Mouse (Mus musculus): Measurements from ENCODE around the gene Syt13. TPM values are rescaled to one million over a fixed set of nuclear protein-coding genes. Genes with fewer than 3 reads are reported as not detected.

Gene Syt13
- polyA plus RNA-seq, 1 experiment from 2014 or later = 21.8 TPM

DNA sequence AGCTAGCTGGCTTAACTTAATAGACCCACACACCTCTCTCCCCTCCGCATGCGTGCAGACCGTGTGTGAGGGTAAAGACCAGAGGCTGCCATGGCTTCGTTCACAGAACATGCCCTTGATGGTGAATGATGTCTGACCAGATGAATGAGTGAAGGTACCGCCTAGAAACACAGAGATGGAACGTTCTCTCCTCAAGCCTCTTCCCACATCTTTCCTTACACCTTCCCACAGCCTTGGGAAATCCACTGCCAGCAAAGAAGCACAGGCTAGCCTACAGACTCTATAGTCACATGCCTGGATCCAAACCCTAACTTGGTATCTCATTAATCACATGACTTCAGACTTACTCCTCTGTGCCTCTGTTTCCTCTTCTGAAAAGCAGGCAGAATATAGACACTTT, 18.5 kb downstream of the Syt13 start:
- Histone ChIP-seq H3K27ac (replicated peaks) (no peak overlapping the region), H3K36me3 (no peaks in the 10 kb centered on the region), H3K4me3 (no peak overlapping the region), H3K27me3 (no peaks in the 10 kb centered on the region), H3K9ac (replicated peaks) (no peak overlapping the region), H3K4me2 (replicated peaks) (no peak overlapping the region), H3K4me1 (peaks cover 14% of the 10 kb centered on the region), H3K9me3 (no peaks in the 10 kb centered on the region)
- 88% methylated on average over 6 of the region's 6 CpGs for WGBS
- ATAC-seq (replicated peaks) = no peak

DNA sequence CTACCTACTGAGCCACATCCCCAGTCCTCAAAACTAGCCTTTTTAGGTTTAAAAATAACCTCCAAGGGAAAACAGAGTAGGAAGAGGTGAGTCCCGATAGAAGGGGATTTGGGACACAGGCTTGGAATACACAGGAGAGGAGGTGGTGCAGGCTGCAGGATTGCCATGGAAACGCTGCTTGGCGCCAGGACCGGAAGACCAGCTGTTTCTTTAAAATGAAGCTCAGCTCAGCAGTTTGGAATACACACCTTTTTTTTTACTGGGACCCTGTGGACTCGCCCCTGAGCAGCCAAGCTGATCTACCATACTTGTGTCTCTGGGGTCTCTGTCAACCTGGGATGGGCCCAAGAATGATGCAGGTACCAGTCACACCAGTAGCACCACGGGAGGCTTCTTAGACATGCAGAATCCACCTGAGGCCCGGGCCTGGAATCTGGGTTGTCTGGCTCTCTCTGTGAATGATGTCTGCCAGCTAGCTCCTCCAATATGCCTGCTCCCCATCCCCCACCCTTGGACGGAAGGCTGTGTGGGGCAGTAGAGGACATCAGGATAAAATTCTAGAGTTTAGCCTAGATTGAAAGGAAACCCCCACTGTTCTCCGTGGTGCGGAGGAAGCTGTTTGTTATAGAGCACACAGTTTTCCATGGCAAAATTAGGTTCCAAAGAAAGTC, 19.5 kb downstream of the Syt13 start:
- no peaks in the 10 kb centered on the region for H3K36me3 ChIP-seq
- H3K27me3 ChIP-seq = no peaks in the 10 kb centered on the region
- peak; percentile 61 for ATAC-seq (replicated peaks)
- H3K9ac ChIP-seq (replicated peaks) = no peak overlapping the region
- H3K4me3 ChIP-seq = no peak overlapping the region
- H3K4me1 ChIP-seq = peaks cover 14% of the 10 kb centered on the region
- H3K27ac ChIP-seq (replicated peaks) = peak overlapping the region; percentile 57
- no peak overlapping the region for H3K4me2 ChIP-seq (replicated peaks)
- no peaks in the 10 kb centered on the region for H3K9me3 ChIP-seq
- WGBS = 11% methylated on average over 10 of the region's 10 CpGs

DNA sequence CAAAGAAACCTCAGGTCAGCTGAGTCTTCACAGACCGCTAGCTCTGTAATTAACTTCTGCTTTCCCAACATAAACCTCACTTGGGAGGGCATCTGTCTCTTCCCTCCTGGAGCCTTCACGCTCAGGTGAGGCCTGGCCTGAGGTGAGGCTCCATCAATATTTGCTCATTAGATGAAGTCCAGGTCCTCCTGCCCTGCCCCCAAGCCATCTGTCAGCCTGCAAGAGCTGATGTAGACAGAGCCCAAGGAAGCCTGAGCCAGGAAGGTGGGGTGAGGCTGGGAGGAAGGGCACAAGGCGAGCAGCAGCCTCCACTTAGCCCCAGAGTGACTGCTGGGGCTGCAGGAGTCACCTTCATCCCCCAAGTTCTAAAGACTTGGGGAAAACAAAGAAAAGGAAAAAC, 20.6 kb downstream of the Syt13 start:
- H3K27me3 ChIP-seq = no peaks in the 10 kb centered on the region
- no peak overlapping the region for H3K9ac ChIP-seq (replicated peaks)
- no peak for ATAC-seq (replicated peaks)
- H3K9me3 ChIP-seq = no peaks in the 10 kb centered on the region
- H3K4me2 ChIP-seq (replicated peaks) = no peak overlapping the region
- no peak overlapping the region for H3K27ac ChIP-seq (replicated peaks)
- H3K4me3 ChIP-seq = no peak overlapping the region
- H3K4me1 ChIP-seq = peaks cover 14% of the 10 kb centered on the region
- 65% methylated on average over 3 of the region's 3 CpGs for WGBS
- no peaks in the 10 kb centered on the region for H3K36me3 ChIP-seq

DNA sequence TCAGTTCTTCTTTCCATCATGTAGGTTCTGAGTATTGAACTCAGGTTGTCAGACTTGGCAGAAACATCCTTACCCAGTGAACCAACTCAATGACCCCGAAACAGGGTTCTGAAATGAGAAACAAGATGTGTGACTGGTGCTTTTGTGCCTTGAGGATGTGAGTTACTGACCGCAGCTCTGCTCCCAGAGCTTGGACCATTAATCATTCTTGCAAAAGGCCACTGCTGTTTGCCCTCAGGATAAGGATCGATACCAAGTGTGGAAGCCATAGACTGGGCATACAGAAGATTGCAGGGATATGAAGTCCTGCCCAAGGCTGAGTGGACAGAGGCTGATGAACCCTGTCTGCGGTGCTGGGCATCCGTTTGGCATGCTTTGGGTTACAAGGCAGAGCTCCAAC, 23.2 kb downstream of the Syt13 start:
- WGBS = 92% methylated on average over 5 of the region's 5 CpGs

DNA sequence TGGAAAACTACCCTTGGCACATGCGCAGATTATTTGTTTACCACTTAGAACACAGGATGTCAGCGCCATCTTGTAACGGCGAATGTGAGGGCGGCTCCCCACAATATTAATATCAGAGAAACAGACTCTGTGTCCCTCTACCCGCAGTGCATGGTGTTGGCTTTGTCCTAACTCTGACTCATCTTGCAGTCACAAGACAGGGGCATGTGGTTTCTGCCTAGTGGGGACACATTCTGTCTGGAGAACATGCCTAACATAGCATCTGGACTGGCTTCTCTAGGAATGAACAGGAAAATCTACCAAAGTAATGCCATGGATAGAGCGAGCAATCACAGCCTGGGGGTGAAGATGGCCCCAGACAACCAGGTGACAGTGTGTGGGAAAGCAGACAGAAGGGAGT, 23.9 kb downstream of the Syt13 start:
- ATAC-seq (replicated peaks) = no peak
- H3K36me3 ChIP-seq = no peaks in the 10 kb centered on the region
- no peak overlapping the region for H3K9ac ChIP-seq (replicated peaks)
- H3K27me3 ChIP-seq = no peaks in the 10 kb centered on the region
- H3K9me3 ChIP-seq = no peaks in the 10 kb centered on the region
- no peak overlapping the region for H3K4me2 ChIP-seq (replicated peaks)
- 87% methylated on average over 7 of the region's 7 CpGs for WGBS
- H3K4me3 ChIP-seq = no peak overlapping the region
- no peak overlapping the region for H3K27ac ChIP-seq (replicated peaks)
- peaks cover 13% of the 10 kb centered on the region for H3K4me1 ChIP-seq

More for the DNA sequence above, 23.2 kb downstream of the Syt13 start:
- H3K9me3 ChIP-seq = no peaks in the 10 kb centered on the region
- H3K27ac ChIP-seq (replicated peaks) = no peak overlapping the region
- H3K9ac ChIP-seq (replicated peaks) = no peak overlapping the region
- no peak overlapping the region for H3K4me3 ChIP-seq
- peaks cover 14% of the 10 kb centered on the region for H3K4me1 ChIP-seq
- H3K36me3 ChIP-seq = no peaks in the 10 kb centered on the region
- H3K4me2 ChIP-seq (replicated peaks) = no peak overlapping the region
- no peak for ATAC-seq (replicated peaks)
- H3K27me3 ChIP-seq = no peaks in the 10 kb centered on the region

DNA sequence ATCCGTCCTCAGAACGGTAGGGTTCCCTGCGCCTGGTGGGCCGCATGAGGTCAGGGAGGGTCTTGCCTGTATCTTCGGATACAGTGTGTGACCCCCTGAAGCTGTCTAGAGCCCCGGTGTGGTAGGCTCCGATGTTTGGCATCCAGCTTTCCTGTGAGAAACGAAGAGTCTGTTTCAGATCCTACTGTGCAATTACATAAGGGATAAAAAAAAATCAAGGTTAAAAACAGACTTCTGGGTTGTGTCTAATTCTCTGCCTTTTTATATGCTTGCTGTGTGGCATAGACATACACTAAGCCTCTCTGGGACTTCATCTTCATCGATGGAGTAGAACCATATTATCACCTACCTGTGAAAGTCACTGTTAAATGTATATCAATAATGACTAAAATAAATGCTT, 26.1 kb downstream of the Syt13 start:
- WGBS = 87% methylated on average over 9 of the region's 9 CpGs
- Histone ChIP-seq H3K4me1 (no peaks in the 10 kb centered on the region), H3K9ac (replicated peaks) (no peak overlapping the region), H3K4me3 (no peak overlapping the region), H3K9me3 (no peaks in the 10 kb centered on the region), H3K27ac (replicated peaks) (no peak overlapping the region), H3K4me2 (replicated peaks) (no peak overlapping the region), H3K36me3 (no peaks in the 10 kb centered on the region), H3K27me3 (no peaks in the 10 kb centered on the region)
- ATAC-seq (replicated peaks) = no peak

DNA sequence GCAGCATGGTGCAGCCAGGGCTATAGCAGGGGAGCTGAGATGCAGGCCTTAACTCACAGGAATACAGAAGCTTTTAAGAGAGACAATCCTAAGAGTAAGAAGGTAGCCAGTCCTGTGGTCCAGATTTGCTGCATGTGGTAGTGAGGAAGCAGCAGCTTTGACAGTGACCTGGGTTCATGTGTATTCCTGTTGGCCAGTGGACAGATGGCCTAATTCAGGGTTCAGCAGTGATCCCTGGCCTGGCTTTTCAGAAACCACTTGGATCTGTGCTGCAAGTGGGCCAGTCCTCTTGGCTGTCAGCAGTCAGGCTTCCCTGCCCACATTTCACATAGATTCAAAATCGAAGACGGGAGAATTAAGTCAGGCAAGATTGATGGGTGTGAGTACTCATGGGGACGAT, 26.6 kb downstream of the Syt13 start:
- 75% methylated on average over 3 of the region's 3 CpGs for WGBS
- no peaks in the 10 kb centered on the region for H3K4me1 ChIP-seq
- H3K9me3 ChIP-seq = no peaks in the 10 kb centered on the region
- no peak overlapping the region for H3K9ac ChIP-seq (replicated peaks)
- no peaks in the 10 kb centered on the region for H3K36me3 ChIP-seq
- no peaks in the 10 kb centered on the region for H3K27me3 ChIP-seq
- ATAC-seq (replicated peaks) = no peak
- no peak overlapping the region for H3K4me2 ChIP-seq (replicated peaks)
- no peak overlapping the region for H3K4me3 ChIP-seq
- no peak overlapping the region for H3K27ac ChIP-seq (replicated peaks)

DNA sequence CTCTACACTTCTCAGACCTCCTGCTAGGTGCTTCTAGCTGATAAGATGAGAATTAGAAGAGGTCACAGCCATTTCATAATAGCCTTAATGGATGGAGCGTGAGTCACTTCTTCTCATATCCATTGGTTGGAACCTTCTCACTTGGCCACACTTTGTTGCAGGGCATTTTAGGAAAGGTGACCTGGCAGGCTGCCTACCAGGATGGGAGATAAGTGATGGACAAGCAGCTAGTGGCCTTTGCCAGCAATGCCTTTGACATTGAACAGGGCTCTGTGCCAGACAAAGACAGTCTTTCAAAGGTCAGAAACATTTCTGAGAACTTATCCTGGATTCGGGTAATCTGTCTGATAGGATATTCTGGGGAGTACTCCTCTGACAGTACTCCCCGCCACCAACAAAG, 28.5 kb downstream of the Syt13 start:
- H3K36me3 ChIP-seq = no peaks in the 10 kb centered on the region
- H3K4me2 ChIP-seq (replicated peaks) = no peak overlapping the region
- no peak overlapping the region for H3K9ac ChIP-seq (replicated peaks)
- H3K4me3 ChIP-seq = no peak overlapping the region
- 92% methylated on average over 3 of the region's 3 CpGs for WGBS
- no peaks in the 10 kb centered on the region for H3K27me3 ChIP-seq
- no peaks in the 10 kb centered on the region for H3K9me3 ChIP-seq
- H3K4me1 ChIP-seq = 0 out of 2 replicates have a peak, but pooled peaks cover 7% of the 10 kb centered on the region
- no peak overlapping the region for H3K27ac ChIP-seq (replicated peaks)
- ATAC-seq (replicated peaks) = no peak

DNA sequence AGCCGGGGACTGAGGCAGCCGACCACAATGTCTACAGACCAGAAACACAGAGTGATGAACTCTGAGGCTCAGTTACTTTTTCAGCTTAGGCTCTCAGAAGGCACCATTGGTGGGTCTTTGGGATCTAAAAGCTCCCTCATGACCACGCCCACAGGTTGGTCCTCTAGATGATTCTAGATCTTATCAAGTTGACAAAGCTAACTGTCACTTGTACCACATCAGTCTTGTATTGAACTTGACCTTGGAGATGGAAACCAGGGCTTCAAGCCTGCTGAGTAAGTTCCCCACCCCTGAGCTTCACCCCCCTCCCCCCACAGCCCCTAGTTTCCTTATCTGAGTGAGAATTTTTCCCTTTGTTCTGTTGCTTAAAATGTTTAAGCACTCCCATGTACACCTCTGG, 29.5 kb downstream of the Syt13 start:
- 0 out of 2 replicates have a peak, but pooled peaks cover 9% of the 10 kb centered on the region for H3K4me1 ChIP-seq
- H3K9ac ChIP-seq (replicated peaks) = no peak overlapping the region
- no peak overlapping the region for H3K27ac ChIP-seq (replicated peaks)
- H3K4me2 ChIP-seq (replicated peaks) = no peak overlapping the region
- H3K27me3 ChIP-seq = no peaks in the 10 kb centered on the region
- no peak overlapping the region for H3K4me3 ChIP-seq
- H3K36me3 ChIP-seq = no peaks in the 10 kb centered on the region
- WGBS = 87% methylated on average over 3 of the region's 3 CpGs
- ATAC-seq (replicated peaks) = no peak
- no peaks in the 10 kb centered on the region for H3K9me3 ChIP-seq

DNA sequence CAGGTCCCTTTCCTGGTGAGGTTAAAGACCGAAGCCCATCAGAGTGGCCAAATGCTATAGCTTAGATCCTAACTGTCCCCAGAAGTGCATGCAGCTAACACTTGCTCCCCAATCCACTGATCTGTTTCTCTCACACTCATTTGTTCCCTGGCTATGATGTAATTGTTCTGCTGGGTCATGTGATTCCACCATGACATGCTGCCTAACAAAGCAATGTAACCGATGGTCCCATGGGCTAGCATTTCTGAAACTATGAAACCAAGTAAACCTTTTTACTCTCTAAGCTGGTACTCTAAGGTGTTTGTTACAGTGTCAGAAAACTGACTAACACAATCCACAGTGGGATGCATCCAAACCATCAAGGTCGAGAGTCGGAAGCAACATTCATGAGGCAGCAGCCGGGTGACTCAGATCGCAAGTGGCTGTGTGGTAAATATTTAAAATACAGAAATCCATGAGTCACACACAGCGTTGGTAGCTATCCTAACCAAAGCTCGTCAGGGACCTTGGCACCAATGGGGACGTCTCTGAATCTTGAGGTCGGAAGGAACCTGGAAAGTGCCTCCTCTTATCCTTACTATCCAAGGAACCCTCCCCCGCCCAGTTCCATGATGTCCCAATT, 30.3 kb downstream of the Syt13 start:
- ATAC-seq (replicated peaks) = no peak
- no peak overlapping the region for H3K4me2 ChIP-seq (replicated peaks)
- no peaks in the 10 kb centered on the region for H3K9me3 ChIP-seq
- 92% methylated on average over 11 of the region's 11 CpGs for WGBS
- H3K9ac ChIP-seq (replicated peaks) = no peak overlapping the region
- 0 out of 2 replicates have a peak, but pooled peaks cover 9% of the 10 kb centered on the region for H3K4me1 ChIP-seq
- no peaks in the 10 kb centered on the region for H3K36me3 ChIP-seq
- H3K27me3 ChIP-seq = no peaks in the 10 kb centered on the region
- no peak overlapping the region for H3K27ac ChIP-seq (replicated peaks)
- H3K4me3 ChIP-seq = no peak overlapping the region

DNA sequence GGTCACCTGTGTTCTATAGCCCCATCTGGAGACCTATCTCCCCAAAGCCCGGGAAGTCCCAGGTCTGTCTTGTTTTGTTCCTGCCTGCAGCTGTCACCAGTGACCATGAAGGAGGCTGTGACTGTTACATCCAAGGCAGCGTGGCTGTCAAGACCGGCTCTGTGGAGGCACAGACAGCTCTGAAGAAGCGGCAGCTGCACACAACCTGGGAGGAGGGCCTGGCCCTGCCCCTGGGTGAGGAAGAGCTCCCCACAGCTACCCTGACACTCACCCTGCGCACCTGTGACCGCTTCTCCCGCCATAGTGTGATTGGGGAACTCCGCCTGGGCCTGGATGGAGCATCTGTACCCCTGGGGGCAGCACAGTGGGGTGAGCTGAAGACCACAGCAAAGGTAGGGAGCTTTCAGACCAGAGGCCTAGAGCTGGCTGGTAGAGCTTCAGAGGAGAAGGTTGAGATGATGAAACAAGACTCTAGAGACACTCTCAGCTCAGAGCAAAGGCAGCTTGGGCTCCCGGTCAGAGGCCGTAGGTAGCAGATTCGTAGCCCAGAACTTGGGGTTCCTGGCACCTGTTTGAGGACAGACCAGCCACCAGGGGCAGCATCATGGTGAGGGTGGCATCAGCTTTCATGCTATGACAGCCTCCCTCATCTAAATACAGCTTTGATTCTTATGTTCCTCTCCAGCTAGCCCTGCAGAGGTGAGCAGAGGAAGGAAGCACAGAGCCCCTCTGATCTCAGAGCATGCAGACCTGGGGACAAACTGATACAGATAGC, 31.1 kb downstream of the Syt13 start:
- WGBS = 89% methylated on average over 11 of the region's 11 CpGs
- Histone ChIP-seq H3K4me2 (replicated peaks) (no peak overlapping the region), H3K9ac (replicated peaks) (no peak overlapping the region), H3K36me3 (no peaks in the 10 kb centered on the region), H3K4me1 (0 out of 2 replicates have a peak, but pooled peaks cover 9% of the 10 kb centered on the region), H3K4me3 (no peak overlapping the region), H3K27ac (replicated peaks) (no peak overlapping the region), H3K9me3 (no peaks in the 10 kb centered on the region), H3K27me3 (no peaks in the 10 kb centered on the region)
- ATAC-seq (replicated peaks) = no peak

DNA sequence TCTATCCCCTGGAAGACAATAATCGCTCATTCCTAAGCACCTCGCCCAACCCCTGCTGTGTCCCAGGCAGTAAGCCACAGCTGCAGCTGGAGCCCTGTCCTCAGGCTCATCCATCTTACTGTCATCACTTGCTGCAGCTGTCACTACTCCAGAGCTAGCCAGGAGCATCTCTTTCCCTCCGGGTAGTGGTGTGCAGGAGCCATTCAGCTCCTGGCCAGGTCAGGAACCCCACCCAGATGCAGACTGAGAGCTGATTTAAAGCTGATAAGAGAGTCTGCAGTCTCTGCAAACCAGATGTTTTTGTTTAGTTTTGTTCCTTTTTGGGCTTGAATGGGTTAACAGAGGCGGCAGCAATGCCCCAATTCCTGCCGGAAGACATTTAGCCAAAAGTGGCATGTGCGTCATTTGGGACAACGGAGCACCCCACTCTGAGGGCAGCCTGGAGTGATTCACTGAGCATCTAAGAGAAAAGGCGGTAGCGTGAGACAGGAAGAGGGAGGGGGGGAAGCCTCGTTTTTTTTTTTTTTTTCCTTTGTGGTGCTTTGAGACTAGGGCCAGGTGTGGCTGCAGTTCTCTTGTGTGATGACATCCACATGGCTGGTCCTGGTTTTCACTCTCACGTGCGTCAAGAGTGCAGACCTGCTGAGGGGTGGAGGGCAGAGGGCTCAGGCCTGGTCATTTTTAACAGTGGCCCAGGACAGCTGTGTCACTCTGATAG, 33.2 kb downstream of the Syt13 start:
- H3K4me2 ChIP-seq (replicated peaks) = no peak overlapping the region
- H3K27ac ChIP-seq (replicated peaks) = no peak overlapping the region
- ATAC-seq (replicated peaks) = no peak
- H3K9me3 ChIP-seq = no peaks in the 10 kb centered on the region
- 12% methylated on average over 12 of the region's 12 CpGs for WGBS
- H3K9ac ChIP-seq (replicated peaks) = no peak overlapping the region
- no peak overlapping the region for H3K4me3 ChIP-seq
- H3K4me1 ChIP-seq = 0 out of 2 replicates have a peak, but pooled peaks cover 9% of the 10 kb centered on the region
- no peaks in the 10 kb centered on the region for H3K36me3 ChIP-seq
- no peaks in the 10 kb centered on the region for H3K27me3 ChIP-seq
